ENCODE assay signal across 8 mouse cellular contexts in the genomic region with DNA sequence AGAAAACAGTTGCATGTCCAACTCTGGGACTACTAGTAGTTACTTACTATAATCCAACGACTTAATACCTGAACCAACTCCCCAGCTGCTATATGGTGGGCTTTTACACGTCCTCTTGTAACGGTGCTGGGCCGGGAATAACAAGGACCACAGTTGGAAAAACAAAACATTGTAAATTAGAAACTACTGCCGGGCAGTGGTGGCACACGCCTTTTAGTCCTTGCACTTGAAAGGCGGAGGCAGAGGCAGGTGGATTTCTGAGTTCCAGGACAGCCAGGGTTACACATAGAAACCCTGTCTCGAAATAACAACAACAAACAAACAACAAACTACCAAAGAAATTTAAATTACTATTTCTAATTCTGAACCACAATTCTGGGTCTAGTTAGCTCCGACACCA. TPM values are rescaled to one million over a fixed set of nuclear protein-coding genes. Genes with fewer than 3 reads are reported as not detected.
DNase-seq lines count a peak whose midpoint lies in the region; ATAC-seq and TF ChIP-seq lines count a peak whose summit lies in the region.

No protein-coding gene starts in this region.

- H3K9ac ChIP-seq in liver, embryonic 13.5 days: peak overlapping the region; percentile 83

- no peak for TF ChIP-seq CTCF in thymus, adult 2 months (IDR thresholded peaks at IDR 0.05; ENCODE audit: borderline replicate concordance, control insufficient read depth, extremely low read depth, insufficient read depth, low read length, poor library complexity)

- TF ChIP-seq POLR2A in thymus, adult 2 months (IDR thresholded peaks at IDR 0.05; ENCODE audit: control insufficient read depth, extremely low read depth, insufficient read depth, low read length, poor library complexity): no peak

- H3K4me2 ChIP-seq in liver, embryonic 13.5 days: peak overlapping the region; percentile 83

- peak overlapping the region; percentile 78 for H3K4me3 ChIP-seq in thymus, adult 2 months (ENCODE audit: control insufficient read depth, insufficient read depth, low read length)
- peak overlapping the region; percentile 79 for H3K4me3 ChIP-seq in liver, embryonic 13.5 days (replicated peaks)

- ATAC-seq in cerebellum, adult (ENCODE audit: insufficient number of reproducible peaks, low FRiP score, low TSS enrichment): no peak
- ATAC-seq in liver, embryonic 13.5 days (ENCODE audit: low read depth): peak; percentile 30; the same call in 1 of the 2 replicates
- no peak for ATAC-seq in megakaryocyte progenitor cell, adult 5-6 weeks (replicated peaks; ENCODE audit: poor library complexity)

- H3K27me3 ChIP-seq in thymus, adult 2 months (ENCODE audit: control insufficient read depth, insufficient read depth, low read length): no peaks in the 10 kb centered on the region
- no peaks in the 10 kb centered on the region for H3K27me3 ChIP-seq in liver, embryonic 13.5 days

- no peak overlapping the region for H3K27ac ChIP-seq in thymus, adult 2 months (ENCODE audit: control insufficient read depth, insufficient read depth, low read length)
- peak overlapping the region; percentile 80 for H3K27ac ChIP-seq in liver, embryonic 13.5 days

- peaks cover 18% of the 10 kb centered on the region for H3K36me3 ChIP-seq in thymus, adult 2 months (ENCODE audit: control insufficient read depth, insufficient read depth, low read length)
- peaks cover 44% of the 10 kb centered on the region for H3K36me3 ChIP-seq in liver, embryonic 13.5 days

- peaks cover 11% of the 10 kb centered on the region for H3K4me1 ChIP-seq in thymus, adult 2 months (replicated peaks; ENCODE audit: control insufficient read depth, insufficient read depth, low read length)
- H3K4me1 ChIP-seq in liver, embryonic 13.5 days (replicated peaks): peaks cover 81% of the 10 kb centered on the region

- peak; percentile 28 for DNase-seq in cerebellum, adult 8-10 months
- DNase-seq in thymus, adult 2 months: no peak
- DNase-seq in thymus, postnatal 10 days (ENCODE audit: low spot score in 2 of 2): no peak
- no peak for DNase-seq in liver, embryonic 13.5 days
- DNase-seq in embryo, embryonic 10.5 days (ENCODE audit: low spot score): no peak
- no peak for DNase-seq in ovary, postnatal 10 days (ENCODE audit: low spot score)

- WGBS in thymus, adult 2 months: 1% methylated on average over 9 of the region's 9 CpGs
- WGBS in liver, embryonic 13.5 days (ENCODE audit: insufficient replicate concordance): 1% methylated on average over 9 of the region's 9 CpGs

- no peaks in the 10 kb centered on the region for H3K9me3 ChIP-seq in liver, embryonic 13.5 days (replicated peaks)

RNA-seq across cellular contexts. Expression of a gene that starts 0.4 kb away (rescaled TPM):
- 25.0 and 29.3 TPM in 2 replicates for polyA plus RNA-seq in thymus, adult 2 months (2012; rRNA removed)
- polyA plus RNA-seq in liver, embryonic 13.5 days (2015; fragmentation: Nextera tagmentation; extraction: Ambion mirVana): 60.3 and 69.1 TPM in 2 replicates
- total RNA-seq in megakaryocyte progenitor cell, adult 5-6 weeks (2015): 42.5 and 44.7 TPM in 2 replicates
- 37.3 and 43.5 TPM in 2 replicates for total RNA-seq in megakaryocyte progenitor cell, adult 5-6 weeks (2017)

RNA-seq across cellular contexts. Expression of a gene that starts 7.1 kb away (rescaled TPM):
- 1.2 and 2.0 TPM in 2 replicates for polyA plus RNA-seq in thymus, adult 2 months (2012; rRNA removed)
- polyA plus RNA-seq in liver, embryonic 13.5 days (2015; fragmentation: Nextera tagmentation; extraction: Ambion mirVana): 57.8 and 64.2 TPM in 2 replicates
- 0.07 and 0.12 TPM in 2 replicates for total RNA-seq in megakaryocyte progenitor cell, adult 5-6 weeks (2015)
- 0.27 TPM in 1 of 2 replicates, not detected in the other for total RNA-seq in megakaryocyte progenitor cell, adult 5-6 weeks (2017)

RNA-seq across cellular contexts. Expression of a gene that starts 11.7 kb away (rescaled TPM):
- 53.6 and 57.1 TPM in 2 replicates for polyA plus RNA-seq in thymus, adult 2 months (2012; rRNA removed)
- 15.8 and 22.4 TPM in 2 replicates for polyA plus RNA-seq in liver, embryonic 13.5 days (2015; fragmentation: Nextera tagmentation; extraction: Ambion mirVana)
- 44.0 and 46.1 TPM in 2 replicates for total RNA-seq in megakaryocyte progenitor cell, adult 5-6 weeks (2015)
- 29.1 and 30.6 TPM in 2 replicates for total RNA-seq in megakaryocyte progenitor cell, adult 5-6 weeks (2017)

RNA-seq across cellular contexts. Expression of a gene that starts 16.7 kb away (rescaled TPM):
- 0.15 TPM in 1 of 2 replicates, not detected in the other for polyA plus RNA-seq in thymus, adult 2 months (2012; rRNA removed)
- polyA plus RNA-seq in liver, embryonic 13.5 days (2015; fragmentation: Nextera tagmentation; extraction: Ambion mirVana): 1.5 and 2.2 TPM in 2 replicates
- total RNA-seq in megakaryocyte progenitor cell, adult 5-6 weeks (2015): 0.39 TPM in 1 of 2 replicates, not detected in the other
- total RNA-seq in megakaryocyte progenitor cell, adult 5-6 weeks (2017): not detected in 2 replicates

RNA-seq across cellular contexts. Expression of a gene that starts 47.8 kb away (rescaled TPM):
- polyA plus RNA-seq in thymus, adult 2 months (2012; rRNA removed): 50.2 and 53.8 TPM in 2 replicates
- 77.9 and 83.4 TPM in 2 replicates for polyA plus RNA-seq in liver, embryonic 13.5 days (2015; fragmentation: Nextera tagmentation; extraction: Ambion mirVana)
- total RNA-seq in megakaryocyte progenitor cell, adult 5-6 weeks (2015): 75.6 and 78.6 TPM in 2 replicates
- total RNA-seq in megakaryocyte progenitor cell, adult 5-6 weeks (2017): 48.1 and 51.0 TPM in 2 replicates

Comparison
In these comparisons a context has a peak if more than half of its experiments do, and no peak if none do; other contexts are left out.
1. RNA of a gene that starts 7.1 kb away (polyA plus RNA-seq): 57.8 to 64.2 TPM in liver, embryonic 13.5 days; 1.2 to 2.0 TPM in thymus, adult 2 months; every median in the first group is over 10 times any median in the second.